Mouse (Mus musculus): ENCODE results near the gene Col4a3. TPM values are rescaled to one million over a fixed set of nuclear protein-coding genes. Genes with fewer than 3 reads are reported as not detected.

Gene Col4a3
- polyA plus RNA-seq (2015; fragmentation: Nextera tagmentation; extraction: Ambion mirVana), result 0.06 TPM in 2 replicates

DNA sequence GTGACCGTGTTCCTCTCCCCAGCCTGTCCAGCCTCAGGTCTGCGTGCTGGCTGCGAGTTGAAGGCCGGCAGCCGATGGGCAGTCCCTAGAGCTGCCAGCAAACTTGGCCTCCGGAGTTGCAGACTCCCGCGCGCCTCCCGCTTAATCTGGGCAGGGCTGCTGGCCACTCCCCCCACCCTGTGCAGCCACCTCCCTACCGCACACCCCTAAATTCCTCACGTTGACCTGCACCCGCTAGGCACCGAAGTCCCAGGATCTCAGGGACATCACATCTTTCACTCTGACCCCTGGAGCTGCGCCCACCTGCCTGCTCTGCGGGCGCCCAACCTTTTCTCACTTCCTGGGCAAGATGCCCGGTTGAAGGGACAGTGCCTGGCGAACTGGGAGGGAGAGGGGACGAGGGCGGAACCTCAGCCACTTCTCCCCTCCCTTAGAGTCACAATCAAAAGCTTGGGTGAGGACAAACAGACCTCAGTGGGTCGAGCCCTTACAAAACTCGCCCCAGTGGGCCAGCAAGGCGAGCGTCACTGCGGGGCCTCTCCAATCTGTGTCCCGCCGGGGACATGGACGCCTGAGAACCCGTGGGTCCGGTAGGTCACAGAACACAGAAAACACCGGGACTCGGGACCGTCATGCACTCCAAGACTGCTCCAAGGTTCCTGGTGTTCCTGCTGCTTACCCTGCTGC is at the start of gene Col4a3, which contains the start of gene Col4a4:
Col4a3 (plus strand) TSS at position 209 of the 687 bp plus-strand sequence.
Col4a4 (minus strand) TSS at position 137 of the 687 bp plus-strand sequence.
- no peak within 1 kb of the TSS for H3K27ac ChIP-seq
- ATAC-seq (ENCODE audit: insufficient number of reproducible peaks, low FRiP score, low TSS enrichment, low read depth), result no peak
- peaks cover 9% of the 10 kb centered on the region for H3K4me1 ChIP-seq
- peaks cover 21% of the 10 kb centered on the region for H3K27me3 ChIP-seq
- 3% methylated on average over 34 of the region's 34 CpGs for WGBS
- 0 out of 2 replicates have a peak within 1 kb of the TSS, but pooled peaks have one; percentile 14 for H3K9ac ChIP-seq
- peak within 1 kb of the TSS; percentile 33 for H3K4me3 ChIP-seq
- no peaks in the 10 kb centered on the region for H3K36me3 ChIP-seq
- peak within 1 kb of the TSS; percentile 68 for H3K4me2 ChIP-seq
- no peaks in the 10 kb centered on the region for H3K9me3 ChIP-seq

- 52% methylated on average over 3 of the region's 3 CpGs for WGBS
- H3K4me1 ChIP-seq, result no peaks in the 10 kb centered on the region
- H3K27me3 ChIP-seq, result no peaks in the 10 kb centered on the region
- no peaks in the 10 kb centered on the region for H3K9me3 ChIP-seq
- H3K4me3 ChIP-seq, result no peak overlapping the region
- no peak for ATAC-seq (ENCODE audit: insufficient number of reproducible peaks, low FRiP score, low TSS enrichment, low read depth)
- no peaks in the 10 kb centered on the region for H3K36me3 ChIP-seq
- H3K4me2 ChIP-seq, result no peak overlapping the region
- no peak overlapping the region for H3K27ac ChIP-seq
- no peak overlapping the region for H3K9ac ChIP-seq
Measured at GRCm38 (mm10) chr1:82537848-82538247, 48.9 kb upstream of the Col4a3 start.

GRCm38 (mm10) chr1:82540056-82540455 is 46.7 kb upstream of the Col4a3 start:
- WGBS, result 50% methylated on average over 5 of the region's 5 CpGs
- H3K9ac ChIP-seq, result no peak overlapping the region
- no peak for ATAC-seq (ENCODE audit: insufficient number of reproducible peaks, low FRiP score, low TSS enrichment, low read depth)

GRCm38 (mm10) chr1:82543934-82544333 is 42.8 kb upstream of the Col4a3 start:
- Histone ChIP-seq H3K4me2 (no peak overlapping the region), H3K36me3 (no peaks in the 10 kb centered on the region), H3K9ac (no peak overlapping the region), H3K4me1 (no peaks in the 10 kb centered on the region), H3K27me3 (no peaks in the 10 kb centered on the region), H3K4me3 (no peak overlapping the region), H3K27ac (no peak overlapping the region), H3K9me3 (no peaks in the 10 kb centered on the region)
- no peak for ATAC-seq (ENCODE audit: insufficient number of reproducible peaks, low FRiP score, low TSS enrichment, low read depth)
- WGBS, result 81% methylated on average over 2 of the region's 2 CpGs

More at GRCm38 (mm10) chr1:82540056-82540455, 46.7 kb upstream of the Col4a3 start:
- Histone ChIP-seq H3K27me3 (no peaks in the 10 kb centered on the region), H3K27ac (no peak overlapping the region), H3K4me3 (no peak overlapping the region), H3K4me1 (no peaks in the 10 kb centered on the region), H3K9me3 (no peaks in the 10 kb centered on the region), H3K4me2 (no peak overlapping the region), H3K36me3 (no peaks in the 10 kb centered on the region)

DNA sequence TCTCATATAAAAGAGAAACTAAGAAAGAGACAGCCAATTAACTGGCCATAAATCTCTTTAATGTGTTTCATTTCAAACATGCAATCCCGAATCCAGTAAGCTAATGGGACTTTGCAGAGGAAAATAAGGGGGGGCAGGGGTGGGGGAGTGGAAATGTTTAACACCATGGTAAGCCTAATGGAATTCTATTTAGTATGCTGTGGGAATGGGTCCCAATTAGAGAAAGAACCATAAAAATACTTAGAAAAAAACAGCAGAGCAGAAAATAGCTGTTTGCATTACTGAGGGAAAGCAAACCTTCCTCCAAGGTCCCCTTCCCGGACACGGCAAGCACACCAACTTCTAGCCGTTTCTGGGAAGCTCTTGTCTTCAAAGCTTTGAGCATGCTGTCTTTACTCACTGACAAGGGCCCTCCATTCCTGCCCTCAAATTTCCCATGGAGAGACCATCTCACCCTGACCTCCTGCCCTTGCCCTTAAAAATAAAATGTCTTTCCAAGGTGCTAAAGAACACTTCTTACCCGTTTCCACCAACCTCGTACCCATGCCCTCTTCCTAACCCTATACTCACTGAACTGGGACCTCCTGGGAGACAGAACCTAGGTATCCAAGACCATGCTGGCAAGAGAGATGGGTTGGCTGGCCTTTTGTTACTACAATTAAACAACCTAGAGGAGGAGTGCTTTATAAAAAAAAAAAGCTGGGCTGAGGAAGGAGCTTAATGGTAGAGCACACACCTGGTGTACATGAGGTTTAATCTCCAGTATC is 42.1 kb upstream of the Col4a3 start:
- H3K36me3 ChIP-seq, result no peaks in the 10 kb centered on the region
- WGBS, result 40% methylated on average over 6 of the region's 6 CpGs
- no peaks in the 10 kb centered on the region for H3K27me3 ChIP-seq
- no peaks in the 10 kb centered on the region for H3K4me1 ChIP-seq
- H3K27ac ChIP-seq, result no peak overlapping the region
- ATAC-seq (ENCODE audit: insufficient number of reproducible peaks, low FRiP score, low TSS enrichment, low read depth), result no peak
- H3K9me3 ChIP-seq, result no peaks in the 10 kb centered on the region
- no peak overlapping the region for H3K4me3 ChIP-seq
- no peak overlapping the region for H3K4me2 ChIP-seq
- no peak overlapping the region for H3K9ac ChIP-seq

DNA sequence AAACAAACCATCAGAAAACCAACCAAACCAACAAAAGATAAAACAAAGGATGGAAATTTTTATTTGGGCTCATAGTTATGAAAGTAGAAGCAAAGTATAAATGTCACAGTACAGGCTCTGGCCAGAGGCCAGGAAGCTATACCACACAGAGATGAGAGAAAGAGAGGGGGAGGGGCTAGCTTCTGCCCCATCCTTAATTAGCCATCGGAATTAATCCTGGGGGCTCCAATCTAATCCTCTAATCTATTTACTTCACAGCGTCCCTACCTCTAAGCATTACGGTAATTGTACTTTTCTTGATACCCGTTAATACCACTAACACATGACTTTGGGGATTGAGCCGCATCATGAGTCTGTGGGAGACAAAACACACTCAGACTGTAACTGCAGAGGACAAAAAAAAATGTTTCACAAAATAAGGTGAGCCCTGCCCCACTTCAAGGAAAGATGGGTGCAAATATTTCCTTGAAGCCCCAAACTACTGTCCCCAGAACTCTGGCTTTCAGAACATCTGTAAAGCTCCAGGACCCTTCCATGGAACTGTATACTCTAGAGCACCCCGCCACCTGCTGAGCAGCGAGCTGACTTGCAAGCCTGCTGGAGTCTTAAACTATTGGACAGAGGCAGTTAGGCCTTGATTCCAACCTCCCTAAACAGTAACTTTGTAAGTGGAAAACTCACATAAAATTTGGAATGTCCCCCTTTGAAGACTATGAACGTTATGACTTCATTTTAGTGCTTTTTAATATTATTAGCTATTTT is 41.3 kb upstream of the Col4a3 start:
- Histone ChIP-seq H3K27me3 (no peaks in the 10 kb centered on the region), H3K9ac (no peak overlapping the region), H3K27ac (no peak overlapping the region), H3K4me2 (no peak overlapping the region), H3K9me3 (no peaks in the 10 kb centered on the region), H3K4me1 (no peaks in the 10 kb centered on the region), H3K4me3 (no peak overlapping the region), H3K36me3 (no peaks in the 10 kb centered on the region)
- WGBS, result 58% methylated on average over 8 of the region's 8 CpGs
- no peak for ATAC-seq (ENCODE audit: insufficient number of reproducible peaks, low FRiP score, low TSS enrichment, low read depth)

DNA sequence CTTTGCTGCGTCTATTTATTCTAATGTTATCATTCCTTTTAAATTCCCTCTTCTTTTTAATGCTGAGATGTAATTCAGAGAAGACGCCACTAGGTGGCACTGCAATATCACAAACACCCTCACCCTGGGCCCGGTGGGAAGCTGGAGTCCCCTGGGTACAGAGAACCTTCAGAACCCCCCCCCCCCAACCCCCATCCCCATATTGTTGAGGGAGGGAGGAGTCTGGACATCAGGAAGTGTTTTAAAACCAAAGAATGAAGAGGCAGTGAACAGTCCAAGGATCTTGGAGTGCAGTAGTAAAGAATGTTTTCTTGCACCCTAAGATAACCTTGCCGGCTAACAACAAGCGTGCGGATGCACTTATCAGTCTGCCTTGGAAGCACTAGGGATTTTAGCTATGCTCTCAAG is 32.3 kb upstream of the Col4a3 start:
- H3K27ac ChIP-seq, result no peak overlapping the region
- no peak overlapping the region for H3K4me3 ChIP-seq
- H3K27me3 ChIP-seq, result no peaks in the 10 kb centered on the region
- WGBS, result 39% methylated on average over 6 of the region's 6 CpGs
- H3K9ac ChIP-seq, result no peak overlapping the region
- no peaks in the 10 kb centered on the region for H3K36me3 ChIP-seq
- H3K4me1 ChIP-seq, result no peaks in the 10 kb centered on the region
- no peaks in the 10 kb centered on the region for H3K9me3 ChIP-seq
- ATAC-seq (ENCODE audit: insufficient number of reproducible peaks, low FRiP score, low TSS enrichment, low read depth), result no peak
- H3K4me2 ChIP-seq, result no peak overlapping the region

GRCm38 (mm10) chr1:82554889-82555288 is 31.8 kb upstream of the Col4a3 start:
- Histone ChIP-seq H3K4me1 (no peaks in the 10 kb centered on the region), H3K27ac (no peak overlapping the region), H3K9me3 (no peaks in the 10 kb centered on the region), H3K27me3 (no peaks in the 10 kb centered on the region), H3K9ac (no peak overlapping the region), H3K4me3 (no peak overlapping the region), H3K36me3 (no peaks in the 10 kb centered on the region), H3K4me2 (no peak overlapping the region)
- WGBS, result 68% methylated on average over 5 of the region's 5 CpGs
- ATAC-seq (ENCODE audit: insufficient number of reproducible peaks, low FRiP score, low TSS enrichment, low read depth), result no peak

DNA sequence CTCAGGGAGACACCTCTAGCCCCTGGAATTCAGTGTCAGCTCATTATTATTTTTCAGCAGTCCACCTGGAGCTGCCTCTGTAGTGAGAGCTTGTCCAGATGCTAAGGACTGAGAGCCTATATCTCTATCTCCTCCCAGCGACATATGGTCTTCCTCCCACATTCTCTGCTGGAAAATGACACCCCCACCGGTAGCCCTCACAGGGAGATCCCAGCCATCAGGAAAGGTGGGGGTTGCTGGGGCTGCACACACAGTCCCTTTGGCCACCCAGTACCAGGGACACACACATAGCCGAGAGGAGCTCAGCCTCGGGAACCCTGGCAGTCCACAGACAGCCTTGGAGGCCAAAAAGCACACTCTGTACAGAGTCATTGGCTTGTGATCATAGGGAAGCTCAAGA is 26.5 kb upstream of the Col4a3 start:
- ATAC-seq (ENCODE audit: insufficient number of reproducible peaks, low FRiP score, low TSS enrichment, low read depth), result no peak
- WGBS, result 60% methylated on average over 4 of the region's 4 CpGs

DNA sequence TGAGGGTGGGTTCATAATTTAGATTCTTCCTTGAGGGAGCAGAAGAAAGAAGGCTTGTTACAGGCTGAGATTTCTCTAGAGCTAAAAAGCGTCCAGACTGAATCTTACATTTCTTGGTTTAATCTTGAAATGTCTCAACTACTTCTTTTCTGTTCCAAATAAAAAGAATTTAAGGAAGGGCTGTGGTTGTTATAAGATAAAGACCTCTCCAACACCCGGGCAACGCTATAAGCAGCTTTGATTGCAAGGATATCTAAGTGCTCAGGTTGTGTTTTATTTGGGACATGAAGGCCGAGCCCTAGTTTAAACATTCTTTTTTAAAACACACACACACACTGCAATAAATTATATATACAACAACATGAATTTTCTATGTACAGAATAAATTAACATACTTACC is 17.3 kb upstream of the Col4a3 start:
- no peak overlapping the region for H3K27ac ChIP-seq
- no peaks in the 10 kb centered on the region for H3K4me1 ChIP-seq
- no peaks in the 10 kb centered on the region for H3K27me3 ChIP-seq
- no peak for ATAC-seq (ENCODE audit: insufficient number of reproducible peaks, low FRiP score, low TSS enrichment, low read depth)
- no peak overlapping the region for H3K9ac ChIP-seq
- WGBS, result 83% methylated on average over 4 of the region's 4 CpGs
- H3K36me3 ChIP-seq, result no peaks in the 10 kb centered on the region
- H3K4me3 ChIP-seq, result no peak overlapping the region
- H3K4me2 ChIP-seq, result no peak overlapping the region
- H3K9me3 ChIP-seq, result no peaks in the 10 kb centered on the region

More for the DNA sequence above, 26.5 kb upstream of the Col4a3 start:
- Histone ChIP-seq H3K4me3 (no peak overlapping the region), H3K9ac (no peak overlapping the region), H3K27ac (no peak overlapping the region), H3K9me3 (no peaks in the 10 kb centered on the region), H3K4me1 (no peaks in the 10 kb centered on the region), H3K36me3 (no peaks in the 10 kb centered on the region), H3K4me2 (no peak overlapping the region), H3K27me3 (no peaks in the 10 kb centered on the region)

- Histone ChIP-seq H3K9ac (no peak overlapping the region), H3K27me3 (no peaks in the 10 kb centered on the region), H3K4me3 (no peak overlapping the region), H3K27ac (no peak overlapping the region), H3K4me2 (no peak overlapping the region), H3K36me3 (no peaks in the 10 kb centered on the region), H3K4me1 (no peaks in the 10 kb centered on the region), H3K9me3 (no peaks in the 10 kb centered on the region)
- ATAC-seq (ENCODE audit: insufficient number of reproducible peaks, low FRiP score, low TSS enrichment, low read depth), result no peak
- 73% methylated on average over 1 of the region's 1 CpGs for WGBS
Measured at GRCm38 (mm10) chr1:82571758-82572157, 15.0 kb upstream of the Col4a3 start.

DNA sequence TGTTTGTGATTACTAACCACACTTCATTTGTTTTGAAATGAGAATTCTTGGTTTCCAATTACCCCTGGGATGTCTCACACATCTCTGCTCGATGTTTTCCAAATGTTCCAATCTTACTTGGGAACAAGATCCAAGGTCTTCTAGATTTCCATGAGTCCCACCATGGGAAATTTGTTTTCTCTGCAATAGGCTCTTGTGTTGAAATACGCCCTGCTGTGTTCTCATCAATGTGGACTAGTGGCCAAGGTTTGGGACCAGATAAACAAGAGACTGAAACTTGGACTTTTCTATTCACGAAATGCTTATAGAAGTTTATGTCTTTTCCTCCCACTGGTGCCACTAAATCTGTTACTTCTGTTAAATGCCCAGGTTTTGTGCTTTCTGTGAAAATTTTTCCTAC is 11.0 kb upstream of the Col4a3 start:
- H3K9me3 ChIP-seq, result no peaks in the 10 kb centered on the region
- no peak for ATAC-seq (ENCODE audit: insufficient number of reproducible peaks, low FRiP score, low TSS enrichment, low read depth)
- no peaks in the 10 kb centered on the region for H3K36me3 ChIP-seq
- 91% methylated on average over 3 of the region's 3 CpGs for WGBS
- no peak overlapping the region for H3K9ac ChIP-seq
- H3K27me3 ChIP-seq, result no peaks in the 10 kb centered on the region
- no peak overlapping the region for H3K4me3 ChIP-seq
- H3K27ac ChIP-seq, result no peak overlapping the region
- H3K4me1 ChIP-seq, result no peaks in the 10 kb centered on the region
- H3K4me2 ChIP-seq, result no peak overlapping the region

Measured in limb, embryonic 15.5 days (tissue).